Mouse (Mus musculus) lung, postnatal 0 days (tissue): Measurements from ENCODE around the gene Atp5d. TPM values are rescaled to one million over a fixed set of nuclear protein-coding genes. Genes with fewer than 3 reads are reported as not detected.

Source experiments
- ATAC-seq: fragments of 200-750 bp; cut with Nextera tagmentation; 2 replicates; pipeline ENCODE4 v1.8.0; 2017; ENCODE audit warnings: moderate library complexity
- DNase-seq: peaks from one replicate; pipeline ENCODE4 v3.0.0-alpha.2; 2016; ENCODE audit warnings: low spot score
- H3K27ac ChIP-seq: fragments of 300-500 bp; sonication (generic); 2 replicates; pipeline ENCODE4 v1.5.1; 2014; ENCODE audit warnings: antibody characterized with exemption, mild to moderate bottlenecking, low read length, mixed read lengths
- H3K27me3 ChIP-seq: fragments of 300-500 bp; sonication (generic); replicated peaks from 2 replicates; pipeline ENCODE4 v1.6.1; 2014; ENCODE audit warnings: low read length, mixed read lengths; ENCODE audit not compliant: insufficient read depth
- H3K36me3 ChIP-seq: fragments of 300-500 bp; sonication (generic); 2 replicates; pipeline ENCODE4 v1.6.1; 2014; ENCODE audit warnings: low read length, mixed read lengths; ENCODE audit not compliant: insufficient read depth
- H3K4me1 ChIP-seq: fragments of 300-500 bp; sonication (generic); 2 replicates; pipeline ENCODE4 v1.6.1; 2014; ENCODE audit warnings: antibody characterized with exemption, low read depth, low read length, mixed read lengths; ENCODE audit not compliant: insufficient read depth
- H3K4me2 ChIP-seq: fragments of 300-500 bp; sonication (generic); replicated peaks from 2 replicates; pipeline ENCODE4 v1.6.1; 2014; ENCODE audit warnings: low read depth, mild to moderate bottlenecking, low read length, moderate library complexity, mixed read lengths
- H3K4me3 ChIP-seq: fragments of 300-500 bp; sonication (generic); 2 replicates; pipeline ENCODE4 v1.5.1; 2014; ENCODE audit warnings: low read depth, low read length
- H3K9ac ChIP-seq: fragments of 300-500 bp; sonication (generic); replicated peaks from 2 replicates; pipeline ENCODE4 v1.6.1; 2014; ENCODE audit warnings: low read depth, mild to moderate bottlenecking
- H3K9me3 ChIP-seq: fragments of 300-500 bp; sonication (generic); 2 replicates; pipeline ENCODE4 v1.6.1; 2016; ENCODE audit warnings: low read length, mixed read lengths
- CTCF ChIP-seq: IDR thresholded peaks from 2 replicates; pipeline ENCODE4 v1.5.1; 2016; ENCODE audit warnings: antibody characterized with exemption, mild to moderate bottlenecking
- EP300 ChIP-seq: IDR thresholded peaks from 2 replicates; pipeline ENCODE4 v1.6.1; 2016; ENCODE audit warnings: antibody characterized with exemption, mild to moderate bottlenecking, control low read depth
- WGBS: fragments of 180-500 bp; shearing (Covaris S2); extraction: QIAGEN DNeasy Blood & Tissue Kit; methylation state at CpG from one replicate; pipeline ENCODE4 v1.1.7; 2014; 5-methylcytosine and 5-hydroxymethylcytosine counted together
- polyA plus RNA-seq: library from polyadenylated mRNA; unstranded; fragments of >200 nt; fragmentation: Nextera tagmentation; extraction: Ambion mirVana; gene quantifications from 2 replicates; pipeline ENCODE4 v1.2.1, GENCODE M21; 2015

The Atp5d gene
- polyA plus RNA-seq, 1 experiment from 2014 or later, result 491 TPM

GRCm38 (mm10) chr10:80104181-80104580 lies 34.3 kb upstream of the Atp5d start:
- peaks cover 18% of the 10 kb centered on the region; the same call in 1 of the 2 replicates for H3K4me1 ChIP-seq
- H3K9me3 ChIP-seq, result no peaks in the 10 kb centered on the region
- ATAC-seq (no peak), DNase-seq (no peak)
- H3K4me2 ChIP-seq, result no peak overlapping the region
- H3K27me3 ChIP-seq, result no peaks in the 10 kb centered on the region
- H3K36me3 ChIP-seq, result no peaks in the 10 kb centered on the region
- no peak overlapping the region for H3K27ac ChIP-seq
- H3K9ac ChIP-seq, result no peak overlapping the region
- no peak overlapping the region for H3K4me3 ChIP-seq
- WGBS, result 88% methylated on average over 3 of the region's 3 CpGs
- TF ChIP-seq CTCF, result no peak
- TF ChIP-seq EP300, result no peak

DNA sequence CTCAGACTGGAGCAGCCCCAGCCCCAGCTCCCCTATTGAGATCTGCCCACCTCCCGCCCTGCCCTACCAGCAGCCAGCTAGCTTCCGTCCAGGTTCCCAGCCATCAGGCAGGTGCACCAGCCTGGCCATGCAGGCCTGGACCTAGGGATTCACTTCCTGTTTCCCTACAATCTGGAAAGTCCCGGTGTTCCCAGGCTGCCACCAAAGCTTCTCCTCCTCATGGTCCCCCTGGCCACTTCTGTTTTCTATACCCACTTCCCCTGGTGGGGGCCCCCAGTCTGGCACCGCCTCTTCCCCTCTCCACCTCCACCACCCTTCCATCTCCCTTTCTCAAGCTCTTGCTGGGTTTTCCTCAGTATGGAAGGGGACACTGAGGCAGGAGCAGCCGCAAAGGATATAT lies 33.0 kb upstream of the Atp5d start, which contains the start of gene Sbno2:
Sbno2 (minus strand) TSS at position 112 of the 400 bp plus-strand sequence.
- Histone ChIP-seq H3K27ac (0 out of 2 replicates have a peak within 1 kb of the TSS, but pooled peaks have one; percentile 26), H3K4me3 (no peak within 1 kb of the TSS), H3K27me3 (no peaks in the 10 kb centered on the region), H3K9ac (0 out of 2 replicates have a peak within 1 kb of the TSS, but pooled peaks have one; percentile 4), H3K9me3 (no peaks in the 10 kb centered on the region), H3K36me3 (no peaks in the 10 kb centered on the region), H3K4me1 (peaks cover 8% of the 10 kb centered on the region; the same call in 1 of the 2 replicates), H3K4me2 (no peak within 1 kb of the TSS)
- 72% methylated on average over 5 of the region's 5 CpGs for WGBS
- DNase-seq (no peak), ATAC-seq (no peak)
- TF ChIP-seq CTCF (no peak), EP300 (no peak)

DNA sequence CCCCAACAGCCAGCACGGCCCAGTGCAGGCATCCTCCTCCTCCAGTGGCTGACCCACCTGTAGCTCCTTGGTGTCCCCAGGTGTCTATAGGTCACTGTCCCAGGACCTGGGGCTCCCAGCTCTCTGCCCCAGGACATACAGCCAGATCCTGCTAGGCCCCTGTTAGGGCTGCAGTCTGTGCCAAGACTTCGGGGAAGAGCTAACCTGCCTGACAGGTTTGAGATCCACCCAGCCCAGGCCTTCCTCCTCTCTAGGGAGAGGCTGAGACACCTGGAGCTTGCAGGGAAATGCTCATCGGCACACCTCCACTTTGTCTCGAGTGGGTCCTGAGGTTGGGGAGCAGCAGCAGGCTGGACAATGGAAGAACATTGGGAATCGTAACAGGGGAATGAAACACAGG lies 32.5 kb upstream of the Atp5d start:
- 0 out of 2 replicates have a peak overlapping the region, but pooled peaks have one; percentile 26 for H3K27ac ChIP-seq
- TF ChIP-seq EP300 (no peak), CTCF (no peak)
- WGBS, result 56% methylated on average over 5 of the region's 5 CpGs

GRCm38 (mm10) chr10:80107678-80108077 lies 30.8 kb upstream of the Atp5d start:
- peak; percentile 31 for DNase-seq
- Histone ChIP-seq H3K27ac (0 out of 2 replicates have a peak overlapping the region, but pooled peaks have one; percentile 32), H3K4me3 (no peak overlapping the region), H3K9me3 (no peaks in the 10 kb centered on the region), H3K27me3 (no peaks in the 10 kb centered on the region), H3K9ac (no peak overlapping the region), H3K36me3 (no peaks in the 10 kb centered on the region), H3K4me1 (no peaks in the 10 kb centered on the region), H3K4me2 (no peak overlapping the region)
- WGBS, result 34% methylated on average over 6 of the region's 6 CpGs
- TF ChIP-seq EP300, result peak; percentile 46; the same call in 1 of the 2 replicates
- no peak for TF ChIP-seq CTCF
- ATAC-seq, result peak; percentile 74

More for the DNA sequence above, 32.5 kb upstream of the Atp5d start:
- DNase-seq (peak; percentile 34), ATAC-seq (no peak)
- Histone ChIP-seq H3K36me3 (no peaks in the 10 kb centered on the region), H3K9me3 (no peaks in the 10 kb centered on the region), H3K9ac (0 out of 2 replicates have a peak overlapping the region, but pooled peaks have one; percentile 4), H3K4me3 (no peak overlapping the region), H3K4me2 (no peak overlapping the region), H3K4me1 (peaks cover 6% of the 10 kb centered on the region; the same call in 1 of the 2 replicates), H3K27me3 (no peaks in the 10 kb centered on the region)

GRCm38 (mm10) chr10:80114341-80115284 lies 23.8 kb upstream of the Atp5d start:
- Histone ChIP-seq H3K4me2 (peak overlapping the region; percentile 57), H3K4me1 (peaks cover 10% of the 10 kb centered on the region; the same call in 1 of the 2 replicates), H3K9me3 (no peaks in the 10 kb centered on the region), H3K4me3 (peak overlapping the region; percentile 41), H3K36me3 (no peaks in the 10 kb centered on the region), H3K27me3 (no peaks in the 10 kb centered on the region), H3K27ac (peak overlapping the region; percentile 95), H3K9ac (peak overlapping the region; percentile 54)
- 2% methylated on average over 27 of the region's 27 CpGs for WGBS
- DNase-seq (peak; percentile 96), ATAC-seq (peak; percentile 55)
- TF ChIP-seq EP300, result no peak
- TF ChIP-seq CTCF, result peak; percentile 97

- Histone ChIP-seq H3K9ac (peak within 1 kb of the TSS; percentile 92), H3K27me3 (no peaks in the 10 kb centered on the region), H3K27ac (peak within 1 kb of the TSS; percentile 95), H3K4me1 (peaks cover 10% of the 10 kb centered on the region; the same call in 1 of the 2 replicates), H3K4me3 (peak within 1 kb of the TSS; percentile 96), H3K9me3 (no peaks in the 10 kb centered on the region), H3K36me3 (no peaks in the 10 kb centered on the region), H3K4me2 (peak within 1 kb of the TSS; percentile 83)
- TF ChIP-seq EP300 (0 out of 2 replicates have a peak, but pooled peaks have one; percentile 38), CTCF (peak; percentile 51)
- ATAC-seq (peak; percentile 96), DNase-seq (peak; percentile 100)
- under 1% methylated on average over 70 of the region's 70 CpGs for WGBS
Measured at GRCm38 (mm10) chr10:80115290-80115943, 23.0 kb upstream of the Atp5d start, which contains the start of gene Stk11. Stk11 (plus strand) TSS chr10:80115803.
